Mouse (Mus musculus): Measurements from ENCODE around the gene Xpot. TPM values are rescaled to one million over a fixed set of nuclear protein-coding genes. Genes with fewer than 3 reads are reported as not detected.

Xpot gene
- polyA plus RNA-seq, 1 experiment from 2014 or later, result 24.5 TPM

DNA sequence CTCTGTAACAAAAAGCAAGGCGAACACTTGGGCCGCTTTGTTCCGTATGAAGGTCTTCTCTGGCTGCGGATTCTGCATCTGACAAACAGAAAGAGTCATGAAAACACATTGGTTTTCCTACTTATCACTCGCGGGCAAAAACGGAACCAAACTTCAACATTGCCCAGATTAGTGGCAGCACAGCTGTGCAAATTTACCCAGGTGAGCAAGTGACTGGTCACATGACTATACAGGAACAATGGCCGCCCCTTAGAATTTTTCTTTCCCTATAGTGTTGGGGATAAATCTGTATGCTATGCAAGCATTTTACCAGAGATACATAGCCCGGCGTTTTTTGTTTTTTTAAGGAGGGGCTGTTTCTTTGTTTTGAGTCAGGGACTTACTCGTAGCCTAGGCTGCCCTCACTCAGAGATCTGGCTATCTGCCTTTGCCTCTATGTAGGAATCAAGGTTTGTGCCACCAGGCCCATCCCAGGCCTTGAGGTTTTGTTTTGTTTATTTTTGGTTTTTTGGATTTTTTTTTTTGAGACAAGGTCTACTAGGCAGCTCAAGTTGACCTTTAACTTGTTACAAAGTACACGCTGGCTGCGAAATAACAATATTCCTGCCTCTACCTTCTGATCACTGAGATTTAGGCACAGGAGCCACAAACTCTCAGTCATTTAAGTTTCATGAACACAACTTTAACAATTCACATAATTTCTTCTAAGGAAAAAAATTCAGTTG is 10.8 kb downstream of the Xpot start:
- 66% methylated on average over 13 of the region's 13 CpGs for WGBS
- H3K36me3 ChIP-seq (ENCODE audit: control insufficient read depth, insufficient read depth, low read length), result peaks cover 18% of the 10 kb centered on the region; the same call in 1 of the 2 replicates
- no peak overlapping the region for H3K9ac ChIP-seq (ENCODE audit: low read length)
- H3K27me3 ChIP-seq (ENCODE audit: control insufficient read depth, insufficient read depth, low read length), result no peaks in the 10 kb centered on the region
- no peak overlapping the region for H3K4me2 ChIP-seq (replicated peaks; ENCODE audit: low read depth)
- no peaks in the 10 kb centered on the region for H3K4me1 ChIP-seq (replicated peaks; ENCODE audit: control insufficient read depth, insufficient read depth)
- ATAC-seq (ENCODE audit: low FRiP score, low TSS enrichment) (peak; percentile 82), DNase-seq (ENCODE audit: low spot score) (peak; percentile 71)
- TF ChIP-seq CTCF (IDR thresholded peaks at IDR 0.05; ENCODE audit: low read depth), result no peak
- no peak for TF ChIP-seq EP300 (optimal IDR thresholded peaks at IDR 0.05)
- no peaks in the 10 kb centered on the region for H3K9me3 ChIP-seq (ENCODE audit: control insufficient read depth, low read length)
- peak overlapping the region; percentile 53; the same call in 1 of the 2 replicates for H3K27ac ChIP-seq (replicated peaks)
- no peak overlapping the region for H3K4me3 ChIP-seq (ENCODE audit: low read depth, low read length)

- DNase-seq (ENCODE audit: low spot score) (no peak), ATAC-seq (ENCODE audit: low FRiP score, low TSS enrichment) (no peak)
- H3K9ac ChIP-seq (ENCODE audit: low read length), result no peak overlapping the region
- 88% methylated on average over 13 of the region's 13 CpGs for WGBS
- no peaks in the 10 kb centered on the region for H3K4me1 ChIP-seq (replicated peaks; ENCODE audit: control insufficient read depth, insufficient read depth)
- no peak overlapping the region for H3K4me3 ChIP-seq (ENCODE audit: low read depth, low read length)
- no peaks in the 10 kb centered on the region for H3K27me3 ChIP-seq (ENCODE audit: control insufficient read depth, insufficient read depth, low read length)
- no peaks in the 10 kb centered on the region for H3K9me3 ChIP-seq (ENCODE audit: control insufficient read depth, low read length)
- no peak overlapping the region for H3K4me2 ChIP-seq (replicated peaks; ENCODE audit: low read depth)
- peaks cover 20% of the 10 kb centered on the region; the same call in 1 of the 2 replicates for H3K36me3 ChIP-seq (ENCODE audit: control insufficient read depth, insufficient read depth, low read length)
- no peak overlapping the region for H3K27ac ChIP-seq (replicated peaks)
- TF ChIP-seq EP300 (optimal IDR thresholded peaks at IDR 0.05) (no peak), CTCF (IDR thresholded peaks at IDR 0.05; ENCODE audit: low read depth) (no peak)
These were observed 12.6 kb downstream of the Xpot start for GRCm38 (mm10) chr10:121613570-121613969.

GRCm38 (mm10) chr10:121612448-121612847 is 13.7 kb downstream of the Xpot start:
- Histone ChIP-seq H3K9me3 (ENCODE audit: control insufficient read depth, low read length) (no peaks in the 10 kb centered on the region), H3K4me2 (replicated peaks; ENCODE audit: low read depth) (no peak overlapping the region), H3K36me3 (ENCODE audit: control insufficient read depth, insufficient read depth, low read length) (peaks cover 20% of the 10 kb centered on the region; the same call in 1 of the 2 replicates), H3K9ac (ENCODE audit: low read length) (no peak overlapping the region), H3K4me1 (replicated peaks; ENCODE audit: control insufficient read depth, insufficient read depth) (no peaks in the 10 kb centered on the region), H3K27me3 (ENCODE audit: control insufficient read depth, insufficient read depth, low read length) (no peaks in the 10 kb centered on the region), H3K27ac (replicated peaks) (no peak overlapping the region), H3K4me3 (ENCODE audit: low read depth, low read length) (no peak overlapping the region)
- DNase-seq (ENCODE audit: low spot score), result no peak
- ATAC-seq (ENCODE audit: low FRiP score, low TSS enrichment), result no peak
- TF ChIP-seq CTCF (IDR thresholded peaks at IDR 0.05; ENCODE audit: low read depth) (no peak), EP300 (optimal IDR thresholded peaks at IDR 0.05) (no peak)
- WGBS, result 86% methylated on average over 6 of the region's 6 CpGs

GRCm38 (mm10) chr10:121611587-121611986 is 14.5 kb downstream of the Xpot start:
- H3K27ac ChIP-seq (replicated peaks), result no peak overlapping the region
- H3K36me3 ChIP-seq (ENCODE audit: control insufficient read depth, insufficient read depth, low read length), result peaks cover 26% of the 10 kb centered on the region
- no peaks in the 10 kb centered on the region for H3K27me3 ChIP-seq (ENCODE audit: control insufficient read depth, insufficient read depth, low read length)
- 79% methylated on average over 9 of the region's 10 CpGs for WGBS
- no peak overlapping the region for H3K9ac ChIP-seq (ENCODE audit: low read length)
- H3K4me1 ChIP-seq (replicated peaks; ENCODE audit: control insufficient read depth, insufficient read depth), result no peaks in the 10 kb centered on the region
- no peak overlapping the region for H3K4me2 ChIP-seq (replicated peaks; ENCODE audit: low read depth)
- no peak for ATAC-seq (ENCODE audit: low FRiP score, low TSS enrichment)
- H3K4me3 ChIP-seq (ENCODE audit: low read depth, low read length), result no peak overlapping the region
- no peak for DNase-seq (ENCODE audit: low spot score)
- TF ChIP-seq EP300 (optimal IDR thresholded peaks at IDR 0.05), result no peak
- no peak for TF ChIP-seq CTCF (IDR thresholded peaks at IDR 0.05; ENCODE audit: low read depth)
- no peaks in the 10 kb centered on the region for H3K9me3 ChIP-seq (ENCODE audit: control insufficient read depth, low read length)

DNA sequence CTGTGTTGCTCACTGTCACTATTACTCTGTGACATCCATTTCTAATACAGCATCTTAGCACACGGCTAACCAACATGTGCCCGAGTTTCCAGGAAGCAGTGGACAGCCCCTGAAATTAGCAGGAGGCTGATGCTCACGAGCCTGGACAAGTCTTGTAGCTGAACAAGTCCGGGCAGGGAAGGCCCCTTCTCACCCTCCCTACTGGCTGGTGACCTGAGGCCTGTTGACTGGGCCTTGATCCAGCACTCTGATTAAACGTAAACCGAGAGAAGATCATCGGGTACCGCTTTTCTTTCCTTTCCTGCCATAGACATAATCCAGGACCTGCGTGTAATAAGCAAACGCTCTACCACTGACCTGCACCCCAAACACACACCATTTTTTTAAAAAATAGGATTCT is 18.0 kb downstream of the Xpot start:
- Histone ChIP-seq H3K4me1 (replicated peaks; ENCODE audit: control insufficient read depth, insufficient read depth) (no peaks in the 10 kb centered on the region), H3K27me3 (ENCODE audit: control insufficient read depth, insufficient read depth, low read length) (no peaks in the 10 kb centered on the region), H3K4me3 (ENCODE audit: low read depth, low read length) (no peak overlapping the region), H3K9ac (ENCODE audit: low read length) (no peak overlapping the region), H3K9me3 (ENCODE audit: control insufficient read depth, low read length) (no peaks in the 10 kb centered on the region), H3K27ac (replicated peaks) (no peak overlapping the region), H3K36me3 (ENCODE audit: control insufficient read depth, insufficient read depth, low read length) (peaks cover 45% of the 10 kb centered on the region), H3K4me2 (replicated peaks; ENCODE audit: low read depth) (no peak overlapping the region)
- DNase-seq (ENCODE audit: low spot score) (no peak), ATAC-seq (ENCODE audit: low FRiP score, low TSS enrichment) (no peak)
- WGBS, result 73% methylated on average over 10 of the region's 10 CpGs
- TF ChIP-seq CTCF (IDR thresholded peaks at IDR 0.05; ENCODE audit: low read depth), result no peak
- TF ChIP-seq EP300 (optimal IDR thresholded peaks at IDR 0.05), result no peak

DNA sequence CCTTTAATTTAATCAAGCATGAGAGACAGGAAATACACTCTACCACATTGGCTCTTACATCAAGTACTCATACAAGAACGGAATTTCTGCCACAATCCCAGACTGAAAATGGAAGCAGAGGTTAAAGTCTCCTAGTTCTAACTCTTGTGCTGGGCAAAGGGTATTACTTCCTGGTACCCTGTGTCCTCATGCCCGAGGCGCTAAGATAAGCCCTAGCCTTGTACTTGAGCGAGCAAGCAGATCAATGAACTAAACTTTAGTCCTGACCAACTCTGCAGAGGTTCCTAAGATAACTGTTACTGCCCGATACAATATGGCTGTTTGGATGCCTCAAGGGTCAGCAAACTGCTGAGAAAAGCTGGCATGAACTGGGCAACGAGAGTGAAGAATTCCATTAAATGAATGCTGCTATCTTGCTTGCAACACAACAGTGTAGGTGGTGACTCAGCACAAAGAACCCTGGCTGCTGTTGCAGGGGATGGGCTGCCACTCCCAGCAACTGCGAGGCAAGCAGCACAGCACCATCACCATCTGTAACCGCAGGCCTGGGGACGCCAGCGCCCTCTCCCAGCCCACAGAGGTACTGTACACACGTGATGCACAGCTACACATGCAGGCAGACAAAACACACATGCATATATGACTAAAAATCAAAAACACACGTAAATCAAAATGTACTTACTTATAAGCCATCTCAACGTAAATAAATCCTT is 21.3 kb downstream of the Xpot start:
- 88% methylated on average over 13 of the region's 13 CpGs for WGBS
- Histone ChIP-seq H3K36me3 (ENCODE audit: control insufficient read depth, insufficient read depth, low read length) (peaks cover 52% of the 10 kb centered on the region), H3K4me1 (replicated peaks; ENCODE audit: control insufficient read depth, insufficient read depth) (no peaks in the 10 kb centered on the region), H3K4me3 (ENCODE audit: low read depth, low read length) (no peak overlapping the region), H3K27me3 (ENCODE audit: control insufficient read depth, insufficient read depth, low read length) (no peaks in the 10 kb centered on the region), H3K9ac (ENCODE audit: low read length) (no peak overlapping the region), H3K9me3 (ENCODE audit: control insufficient read depth, low read length) (no peaks in the 10 kb centered on the region), H3K27ac (replicated peaks) (no peak overlapping the region), H3K4me2 (replicated peaks; ENCODE audit: low read depth) (no peak overlapping the region)
- 0 out of 2 replicates have a peak, but pooled peaks have one; percentile 18 for TF ChIP-seq CTCF (IDR thresholded peaks at IDR 0.05; ENCODE audit: low read depth)
- no peak for TF ChIP-seq EP300 (optimal IDR thresholded peaks at IDR 0.05)
- DNase-seq (ENCODE audit: low spot score), result no peak
- peak; percentile 69 for ATAC-seq (ENCODE audit: low FRiP score, low TSS enrichment)
